Mouse (Mus musculus) induced T-regulatory cell, adult 2 months (primary cell): ENCODE data around the gene Olfr344.

Source experiments
- DNase-seq: peaks from one replicate; pipeline ENCODE4 v3.0.0-alpha.2; 2012; ENCODE audit warnings: low read depth

The Olfr344 gene

DNA sequence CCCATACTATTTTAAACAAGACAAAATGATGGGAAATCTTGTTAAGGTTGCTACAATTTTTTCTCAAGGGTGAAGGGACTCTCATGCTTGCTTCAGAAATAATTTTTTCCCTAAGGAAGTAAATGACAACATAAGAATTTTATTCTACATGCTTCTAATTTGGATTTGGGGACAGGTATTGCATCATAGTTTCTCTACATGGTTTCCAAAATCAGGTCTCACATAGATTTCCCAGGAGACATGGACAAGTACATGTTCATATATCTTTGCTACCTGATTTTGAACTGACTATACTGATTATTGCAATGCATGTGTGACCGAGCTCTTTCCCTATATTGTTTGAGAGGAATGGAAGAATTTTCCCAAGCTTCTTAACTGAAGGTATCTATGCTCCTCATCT lies at the start of gene Olfr344:
Olfr344 (plus strand) TSS at position 301 of the 400 bp plus-strand sequence.
- no peak for DNase-seq

DNA sequence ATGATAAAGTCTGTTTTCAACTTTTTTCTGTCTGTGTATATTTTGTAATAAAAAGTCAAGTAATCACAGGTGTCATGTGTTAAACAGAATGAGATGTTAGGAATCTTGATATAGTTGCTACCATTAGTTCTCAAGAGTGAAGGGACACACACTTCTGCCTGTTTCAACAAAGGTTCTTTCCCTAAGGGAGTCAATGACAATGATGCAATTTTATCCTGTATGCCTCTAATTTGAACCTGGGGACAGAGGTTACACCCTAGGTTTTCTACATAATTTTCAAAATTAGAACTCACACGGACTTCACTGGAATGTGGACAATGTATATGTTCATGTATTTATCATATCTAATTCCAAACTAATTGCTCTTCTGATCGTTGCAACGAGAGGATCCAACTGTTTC lies 41.8 kb upstream of the Olfr344 start, which contains the start of gene Olfr342:
Olfr342 (plus strand) TSS at position 301 of the 400 bp plus-strand sequence.
- no peak for DNase-seq

DNA sequence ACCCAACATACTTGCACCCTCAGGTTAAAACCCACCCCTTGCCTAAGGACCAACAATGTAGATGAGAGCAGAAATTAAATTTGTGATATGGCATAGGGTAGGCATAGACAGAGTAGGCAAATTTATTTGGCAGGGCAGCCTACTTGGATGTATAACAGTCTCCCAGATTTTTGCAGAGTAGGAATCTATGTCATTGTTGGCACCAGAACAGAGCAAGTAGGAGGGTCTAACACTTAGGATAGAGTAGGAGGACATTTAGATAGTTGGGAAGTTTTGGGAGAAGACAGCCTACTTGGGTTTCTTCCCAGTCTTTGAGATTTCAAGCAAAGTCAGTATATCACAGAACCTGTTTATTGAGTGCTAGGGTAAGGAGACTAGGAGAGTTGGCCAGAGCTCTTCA lies 1.3 kb upstream of the Olfr344 start:
- no peak for DNase-seq

DNA sequence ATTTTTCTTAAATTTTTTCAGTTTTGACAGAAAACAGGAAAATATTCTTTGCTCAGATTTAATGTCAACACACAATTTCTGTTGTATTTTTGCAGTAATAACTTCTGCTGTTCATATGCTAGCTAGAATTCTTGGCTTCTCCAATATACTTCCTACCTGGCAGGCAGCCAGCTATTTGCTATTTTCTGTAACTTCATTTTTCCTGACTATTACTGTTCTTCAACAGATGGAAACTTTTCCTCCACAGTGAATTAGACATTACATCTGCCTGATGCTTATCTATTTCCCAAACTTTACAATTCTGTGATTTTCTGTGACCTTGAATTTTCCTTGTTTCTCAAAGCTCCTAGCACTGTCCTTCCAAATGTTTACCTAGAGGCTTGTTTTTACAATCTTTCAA lies 560 bp downstream of the Olfr344 start:
- no peak for DNase-seq

DNA sequence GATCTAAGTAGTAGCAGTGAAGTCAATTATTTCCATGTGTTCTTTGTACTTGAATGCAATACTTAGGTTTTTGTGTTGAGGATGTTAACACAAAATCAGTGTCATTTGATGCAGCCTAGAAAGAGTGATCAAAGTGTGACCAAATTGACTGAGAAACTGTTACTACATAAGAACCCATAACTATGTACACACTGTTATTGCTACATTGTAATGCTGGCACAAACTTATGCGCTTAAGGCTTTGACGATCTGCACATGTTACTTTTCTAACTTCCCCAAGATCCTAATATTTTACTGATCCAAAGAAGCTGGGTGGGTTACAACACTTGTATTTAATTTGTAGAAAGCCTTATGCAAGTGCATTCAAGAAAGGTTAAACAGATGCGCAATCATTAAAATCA lies 1.4 kb downstream of the Olfr344 start:
- no peak for DNase-seq
